Mouse (Mus musculus) left cerebral cortex, adult 8-10 months (tissue): Measurements from ENCODE around the gene Lhfpl3. TPM values are rescaled to one million over a fixed set of nuclear protein-coding genes. Genes with fewer than 3 reads are reported as not detected.

Source experiments
- DNase-seq, 2 experiments: peaks; one replicate each; pipeline ENCODE4 v3.0.0; 2022; ENCODE audit warnings: low spot score in 2 of 2
- total RNA-seq, 4 experiments: library from RNA; stranded (reverse); gene quantifications; 2 replicates each; pipeline ENCODE4 v1.2.4; 2022

Lhfpl3 gene
- total RNA-seq, 4 experiments from 2014 or later: 21.3 to 23.9 (median 22.6) TPM

- DNase-seq: no peak
Observed at GRCm38 (mm10) chr5:23140183-23140921, 394.5 kb downstream of the Lhfpl3 start.

DNA sequence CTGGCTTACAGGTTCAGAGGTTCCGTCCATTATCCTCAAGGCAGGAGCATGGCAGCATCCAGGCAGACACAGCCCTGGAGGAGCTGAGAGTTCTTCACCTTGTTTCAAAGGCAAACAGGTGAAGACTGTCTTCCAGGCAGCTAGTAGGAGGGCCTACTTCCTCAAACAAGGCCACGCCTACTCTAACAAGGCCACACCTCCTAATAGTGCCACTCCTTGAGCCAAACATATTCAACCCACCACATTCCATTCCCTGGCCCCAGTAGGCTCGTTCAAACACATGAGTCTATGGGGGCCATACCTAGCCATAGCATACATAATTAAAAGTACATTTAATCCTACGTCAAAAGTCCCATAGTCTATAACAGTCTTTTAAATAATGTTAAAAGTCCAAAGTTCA lies 407.4 kb downstream of the Lhfpl3 start:
- DNase-seq: no peak

DNA sequence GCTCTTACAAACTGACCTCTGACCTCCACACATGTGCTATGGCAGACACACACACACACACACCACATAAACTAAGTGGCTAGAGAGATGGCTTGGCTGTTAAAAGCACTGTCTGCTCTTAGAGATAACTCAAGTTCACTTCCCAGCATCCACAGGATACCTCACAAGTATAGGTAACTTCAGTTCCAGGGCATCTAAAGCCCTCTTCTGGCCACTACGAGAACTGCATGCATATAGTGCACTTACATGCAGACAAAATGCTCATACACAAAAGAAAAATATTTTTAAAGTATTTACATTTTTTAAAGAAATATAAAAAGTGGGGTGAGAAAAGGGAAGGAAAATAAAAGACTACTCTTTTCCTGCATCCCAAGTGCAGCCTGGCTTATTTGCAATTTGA lies 408.6 kb downstream of the Lhfpl3 start:
- DNase-seq: no peak

GRCm38 (mm10) chr5:23165947-23166350 lies 420.1 kb downstream of the Lhfpl3 start:
- no peak for DNase-seq

DNA sequence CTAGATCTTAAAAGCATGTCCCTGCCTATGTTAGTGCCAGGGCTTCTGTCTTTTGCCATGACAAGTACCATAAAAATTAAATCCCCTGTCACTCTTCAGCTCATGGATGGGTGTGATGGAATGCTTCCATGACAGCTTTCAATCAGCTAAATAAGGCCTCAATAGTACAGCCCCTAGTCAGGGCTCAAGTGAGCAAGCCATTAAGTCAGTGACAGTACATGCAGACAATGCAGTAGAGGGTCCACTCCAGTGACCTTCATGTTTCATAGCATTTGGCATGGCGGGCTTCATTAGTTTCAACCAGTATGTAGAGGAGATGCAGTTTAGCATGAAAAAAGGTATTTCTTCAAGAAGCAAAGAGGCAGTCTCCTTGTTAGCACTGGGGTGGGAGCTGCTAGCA lies 420.8 kb downstream of the Lhfpl3 start:
- no peak for DNase-seq

DNA sequence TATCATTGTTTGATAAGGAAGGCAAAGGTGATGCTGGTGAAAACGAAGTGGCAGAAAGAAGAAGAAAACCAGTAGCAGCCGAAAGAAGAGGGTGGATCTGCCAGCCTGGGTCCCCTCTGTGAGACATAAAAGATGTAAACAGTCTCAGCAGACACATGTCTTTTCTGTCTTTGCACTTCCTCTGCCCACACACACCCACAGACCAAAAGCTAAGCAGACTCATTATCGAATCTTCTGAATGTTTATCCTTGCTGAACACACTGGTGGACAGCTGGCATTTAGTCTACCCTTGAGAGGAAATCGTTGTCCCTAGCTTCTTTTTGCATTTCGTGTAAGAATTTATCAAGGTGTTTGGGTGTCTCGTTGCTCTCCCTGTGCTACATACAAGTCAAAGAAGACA lies 443.8 kb downstream of the Lhfpl3 start:
- peak in 1 of 2 experiments; percentile 50 for DNase-seq

DNA sequence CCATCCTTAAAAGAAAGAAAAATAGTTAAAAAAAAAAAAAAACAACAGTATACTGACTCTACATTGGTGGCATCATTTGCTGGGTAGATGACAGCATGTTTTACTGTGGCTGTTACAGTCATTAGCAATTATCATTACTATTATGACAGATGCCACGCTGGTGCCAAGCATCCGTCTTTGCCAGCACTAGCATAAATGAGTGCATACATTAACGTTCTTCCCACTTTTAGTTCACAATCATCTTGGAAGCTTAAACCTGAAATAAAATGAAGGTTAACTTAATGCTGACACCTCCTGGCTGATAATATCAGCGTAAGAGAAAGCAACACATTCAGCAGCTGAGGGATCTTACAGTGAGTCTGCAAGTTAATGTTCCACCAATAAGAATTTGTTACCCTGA lies 451.0 kb downstream of the Lhfpl3 start:
- no peak for DNase-seq

- no peak for DNase-seq
Observed at GRCm38 (mm10) chr5:23213086-23213485, 467.2 kb downstream of the Lhfpl3 start.

- DNase-seq: no peak
Observed at GRCm38 (mm10) chr5:23214646-23215045, 468.8 kb downstream of the Lhfpl3 start.

DNA sequence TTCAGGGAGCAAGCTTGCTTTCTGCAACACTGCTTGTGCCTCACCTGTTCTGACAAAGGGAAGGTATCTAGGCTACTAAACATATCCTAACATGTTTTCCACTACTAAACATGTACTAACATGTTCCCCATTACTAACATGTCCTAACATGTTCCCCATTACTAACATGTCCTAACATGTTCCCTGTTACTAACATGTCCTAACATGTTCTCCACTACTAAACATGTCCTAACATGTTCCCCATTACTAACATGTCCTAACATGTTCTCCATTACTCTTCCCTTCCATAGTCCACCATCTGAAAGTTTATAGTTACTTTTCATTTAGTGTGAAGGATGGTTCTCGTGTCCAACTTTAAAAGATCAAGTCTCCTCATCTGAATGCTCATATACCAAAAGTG lies 473.8 kb downstream of the Lhfpl3 start:
- DNase-seq: no peak

GRCm38 (mm10) chr5:23224759-23225536 lies 479.1 kb downstream of the Lhfpl3 start:
- DNase-seq: no peak

GRCm38 (mm10) chr5:23225621-23226020 lies 479.8 kb downstream of the Lhfpl3 start:
- no peak for DNase-seq

DNA sequence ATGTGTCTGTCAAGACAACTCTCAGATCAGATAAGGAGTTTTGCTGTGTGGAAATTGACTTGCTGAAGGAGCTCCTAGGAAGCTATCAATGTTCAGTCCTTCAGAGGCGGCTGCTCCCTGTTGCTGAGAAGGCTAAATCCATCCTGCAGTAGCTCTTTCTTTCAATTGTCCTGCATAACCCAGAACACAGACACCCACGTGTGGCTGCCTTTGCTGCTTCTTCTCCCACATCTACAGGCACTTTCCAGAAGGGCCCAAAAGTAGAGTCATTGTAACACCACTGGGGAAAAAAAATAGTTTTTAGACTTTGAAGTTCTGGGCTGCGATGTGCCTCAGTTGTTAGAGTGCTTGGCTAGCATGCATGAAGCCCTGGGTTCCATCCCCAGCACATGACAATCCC lies 480.9 kb downstream of the Lhfpl3 start:
- DNase-seq: no peak

- DNase-seq: no peak
Observed at GRCm38 (mm10) chr5:23246974-23247373, 501.1 kb downstream of the Lhfpl3 start.

DNA sequence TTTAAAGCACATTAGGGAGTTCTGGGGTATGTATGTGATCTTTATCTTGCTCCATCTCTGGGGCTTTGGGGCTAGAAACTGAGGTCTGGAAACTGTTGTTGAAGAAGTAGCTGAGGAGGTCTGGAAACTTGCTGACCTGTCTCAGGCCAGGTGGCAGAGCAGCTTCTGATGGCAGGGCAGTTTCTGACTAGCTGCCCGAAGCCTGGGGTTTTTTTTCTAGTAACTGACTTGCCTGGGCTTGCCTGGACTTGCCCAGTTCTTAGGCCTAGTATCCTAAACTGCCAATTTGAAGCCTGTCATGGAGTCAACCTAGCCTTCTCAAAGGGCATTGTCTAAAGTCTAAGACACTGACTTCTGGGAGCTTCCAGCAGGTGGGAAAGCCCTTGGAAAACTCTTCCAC lies 501.9 kb downstream of the Lhfpl3 start:
- no peak for DNase-seq

GRCm38 (mm10) chr5:23248303-23248702 lies 502.4 kb downstream of the Lhfpl3 start:
- no peak for DNase-seq

DNA sequence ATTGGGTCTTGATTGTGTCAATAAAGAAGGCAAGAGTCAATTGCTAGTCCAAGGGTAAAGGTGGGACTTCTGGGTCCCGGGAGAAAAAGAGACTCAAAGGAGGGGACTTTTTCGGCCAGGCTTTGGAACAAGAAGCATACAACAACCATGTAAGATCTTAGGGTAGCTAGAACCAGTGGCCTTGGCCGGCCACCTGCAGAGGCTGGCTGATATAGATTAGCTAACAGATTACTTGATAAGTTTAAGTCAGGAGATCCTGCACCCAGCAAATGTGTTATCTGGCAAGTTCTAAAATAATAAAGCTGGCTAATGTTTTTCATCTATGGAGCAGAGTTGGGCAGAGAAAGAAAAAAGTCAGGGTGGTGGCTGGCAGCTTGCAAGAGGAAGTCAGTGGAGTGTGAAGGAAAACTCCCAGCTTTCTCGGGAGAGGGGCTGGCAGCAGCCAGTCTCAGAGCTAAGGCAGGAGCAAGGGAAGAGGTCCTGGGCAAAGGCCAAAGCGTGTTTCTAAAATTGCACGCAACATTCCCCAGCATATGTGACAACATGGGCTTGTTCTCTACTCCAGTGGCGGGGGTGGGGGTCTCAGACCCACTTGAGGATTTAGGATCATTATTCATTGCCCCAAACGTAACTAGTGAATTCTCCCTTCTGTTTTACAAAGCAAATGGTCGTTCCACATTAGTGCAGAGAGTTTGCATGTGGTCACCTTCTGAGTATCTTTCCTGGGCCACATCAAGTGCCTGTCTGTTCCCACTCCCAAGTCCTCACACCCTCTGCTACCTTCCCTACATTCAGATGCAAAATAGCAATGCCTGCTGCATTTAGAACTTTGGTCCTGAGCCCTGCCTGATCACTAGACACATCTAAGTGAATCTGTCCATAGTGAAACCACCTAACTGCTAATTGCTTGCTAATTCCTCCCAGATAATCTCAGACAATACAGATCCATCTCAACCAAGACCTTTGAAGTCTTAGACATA lies 504.3 kb downstream of the Lhfpl3 start:
- DNase-seq: no peak

GRCm38 (mm10) chr5:23251462-23252224 lies 505.8 kb downstream of the Lhfpl3 start:
- peak in 1 of 2 experiments; percentile 10 for DNase-seq

- DNase-seq: no peak
Observed at GRCm38 (mm10) chr5:23255816-23256418, 510.1 kb downstream of the Lhfpl3 start.

DNA sequence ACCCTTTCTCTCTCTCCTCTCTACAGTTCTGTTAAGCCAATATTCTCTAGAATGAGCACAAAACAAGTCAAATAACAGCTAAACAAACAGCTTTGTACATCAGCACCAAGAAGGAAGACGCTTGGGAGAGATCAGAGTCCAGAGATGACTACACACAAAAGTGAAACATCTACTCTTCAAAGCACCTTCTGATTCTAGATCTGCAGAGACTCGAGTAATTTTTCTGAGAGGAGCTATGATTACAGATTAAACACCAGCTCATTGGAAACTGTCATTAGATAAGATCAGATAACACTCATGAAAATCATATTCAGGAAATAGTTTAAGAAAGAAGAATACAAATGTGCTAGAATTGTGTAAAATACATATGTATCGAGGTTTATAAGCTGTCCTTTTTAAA lies 527.5 kb downstream of the Lhfpl3 start:
- DNase-seq: no peak
